Mouse (Mus musculus): ENCODE measurements around the gene Apex1.

GRCm38 (mm10) chr14:50924281-50925064 is at the start of gene Apex1, which contains the start of gene Osgep:
- no peak for TF ChIP-seq POU5F1 (IDR thresholded peaks at IDR 0.05; ENCODE audit: borderline replicate concordance, low read length)
- TF ChIP-seq CTCF (conservative IDR thresholded peaks at IDR 0.05; ENCODE audit: low read length) = no peak
- TF ChIP-seq NANOG (IDR thresholded peaks at IDR 0.05; ENCODE audit: borderline replicate concordance, low read length) = no peak
